Mouse (Mus musculus) heart, postnatal 25 days (tissue): ENCODE measurements around the gene Rpn1. TPM values are rescaled to one million over a fixed set of nuclear protein-coding genes. Genes with fewer than 3 reads are reported as not detected.

ENCODE experiments used
- DNase-seq: peaks from one replicate; pipeline ENCODE4 v3.0.0; 2022; ENCODE audit warnings: low spot score
- intact Hi-C: fragments of 180-260 bp; cut with DNase I; formaldehyde crosslinking; loops from one replicate; pipeline ENCODE4 v1.15.1; 2025
- total RNA-seq, 2 experiments: library from RNA; stranded (reverse); gene quantifications; 2 replicates each; pipeline ENCODE4 v1.2.3; 2021

Rpn1 gene
- total RNA-seq, 2 experiments from 2014 or later, result 95.7 to 115 TPM

DNA sequence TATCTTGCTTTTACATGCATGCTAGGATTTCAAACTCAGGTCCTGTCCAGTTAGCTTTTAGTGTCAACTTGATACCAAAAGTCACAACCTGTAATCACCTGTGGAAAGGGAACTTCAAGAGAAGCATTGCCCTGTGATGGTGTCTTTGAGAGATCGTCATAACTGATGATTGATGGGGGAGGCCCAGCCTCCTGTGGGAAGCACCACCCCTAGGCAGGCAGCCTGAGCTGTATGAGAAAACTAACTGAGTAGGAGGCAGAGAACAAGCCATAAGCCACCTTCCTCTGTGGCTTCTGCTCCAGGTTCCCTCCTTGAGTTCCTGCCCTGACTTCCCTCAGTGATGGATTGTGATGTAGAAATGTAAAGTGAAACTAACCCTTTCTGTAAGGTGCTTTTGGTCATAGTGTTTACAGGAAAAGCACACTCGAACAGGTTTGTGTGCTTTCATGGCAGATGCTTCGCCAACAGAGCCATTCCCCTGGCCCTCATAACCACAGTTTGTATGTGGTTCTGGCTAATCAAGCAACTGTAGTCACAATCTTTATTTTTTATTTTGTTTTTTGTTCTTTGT lies 20.1 kb upstream of the Rpn1 start:
- DNase-seq, result no peak
- intact Hi-C loops, result loop anchor here (2.0 kb wide), 1 partner anchor 19 kb away; the partner anchor contains the start of gene Rab7

DNA sequence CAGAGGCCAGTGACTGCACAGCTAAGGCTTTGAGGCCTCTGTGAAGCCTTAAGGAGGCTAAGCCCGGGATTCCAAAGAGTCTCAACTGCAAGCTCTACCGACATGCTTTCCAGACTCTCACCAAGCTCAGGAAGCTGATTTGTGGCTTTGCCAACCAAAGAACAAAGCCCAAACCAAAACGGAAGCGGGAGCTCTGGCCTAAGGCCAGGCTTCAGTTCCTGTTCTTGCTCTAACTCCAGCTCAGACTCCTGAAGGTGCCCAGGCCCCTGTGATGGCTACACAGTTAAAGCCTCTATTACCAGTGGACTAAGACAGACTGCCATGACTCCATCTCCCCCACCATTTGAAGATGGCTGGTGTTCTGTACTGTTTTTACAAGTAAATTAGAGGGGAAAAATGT lies 19.2 kb upstream of the Rpn1 start:
- intact Hi-C loops, result loop anchor here (2.0 kb wide), 1 partner anchor 20 kb away; the partner anchor contains the start of gene Rab7

GRCm38 (mm10) chr6:88065968-88066367 lies 18.3 kb upstream of the Rpn1 start:
- no peak for DNase-seq
- intact Hi-C loops, result loop anchor here (2.0 kb wide), 1 partner anchor 21 kb away; the partner anchor contains the start of gene Rab7

More for the DNA sequence above, 19.2 kb upstream of the Rpn1 start:
- peak; percentile 59 for DNase-seq

DNA sequence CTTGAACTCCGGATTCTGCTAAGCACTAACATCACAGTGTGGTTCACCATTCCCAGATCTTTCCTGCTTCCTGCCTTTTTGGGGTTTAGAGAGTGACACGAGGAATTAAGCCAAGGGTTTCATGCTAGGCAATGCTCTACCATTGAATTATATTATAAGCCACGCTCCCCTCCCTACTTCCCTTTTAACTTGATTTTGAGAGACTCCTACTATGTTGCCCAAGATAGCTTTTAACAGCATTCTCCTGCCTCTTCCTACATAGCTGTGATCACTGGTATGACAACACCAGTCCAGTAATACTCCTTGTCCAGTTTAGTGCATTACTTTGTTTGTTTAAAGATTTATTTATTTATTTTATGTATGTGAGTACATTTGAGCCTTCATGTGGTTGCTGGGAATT lies 16.6 kb upstream of the Rpn1 start:
- intact Hi-C loops, result no loop called here
- no peak for DNase-seq

GRCm38 (mm10) chr6:88068739-88069138 lies 15.5 kb upstream of the Rpn1 start:
- intact Hi-C loops, result no loop called here
- DNase-seq, result no peak

DNA sequence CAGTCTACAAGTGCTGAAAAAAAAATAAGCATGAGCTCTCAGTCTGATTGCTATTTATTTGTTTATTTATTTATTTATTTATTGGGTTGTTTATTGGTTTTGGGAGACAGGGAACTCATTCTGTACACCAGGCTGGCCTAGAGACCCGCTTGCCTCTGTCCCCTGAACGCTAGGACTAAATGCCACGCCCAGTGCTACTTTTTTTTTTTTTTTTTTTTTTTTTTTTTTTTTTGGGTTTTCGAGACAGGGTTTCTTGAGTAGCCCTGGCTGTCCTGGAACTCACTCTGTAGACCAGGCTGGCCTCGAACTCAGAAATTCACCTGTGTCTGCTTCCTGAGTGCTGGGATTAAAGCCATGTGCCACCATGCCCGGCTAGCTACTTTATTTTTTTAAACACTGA lies 13.8 kb upstream of the Rpn1 start:
- intact Hi-C loops, result loop anchor here (5.0 kb wide), 1 partner anchor 33 kb away; no protein-coding TSS in a partner anchor
- DNase-seq, result no peak

- intact Hi-C loops, result loop anchor here (5.0 kb wide), 1 partner anchor 34 kb away; no protein-coding TSS in a partner anchor
Observed at GRCm38 (mm10) chr6:88071216-88071615, 13.1 kb upstream of the Rpn1 start.

GRCm38 (mm10) chr6:88074752-88075554 lies 9.3 kb upstream of the Rpn1 start:
- peak; percentile 93 for DNase-seq
- intact Hi-C loops, result loop anchor here (2.0 to 5.0 kb wide), 4 partner anchors 38 to 188 kb away; partner anchors contain the start of genes Copg1 and Hmces

More at GRCm38 (mm10) chr6:88071216-88071615, 13.1 kb upstream of the Rpn1 start:
- no peak for DNase-seq

DNA sequence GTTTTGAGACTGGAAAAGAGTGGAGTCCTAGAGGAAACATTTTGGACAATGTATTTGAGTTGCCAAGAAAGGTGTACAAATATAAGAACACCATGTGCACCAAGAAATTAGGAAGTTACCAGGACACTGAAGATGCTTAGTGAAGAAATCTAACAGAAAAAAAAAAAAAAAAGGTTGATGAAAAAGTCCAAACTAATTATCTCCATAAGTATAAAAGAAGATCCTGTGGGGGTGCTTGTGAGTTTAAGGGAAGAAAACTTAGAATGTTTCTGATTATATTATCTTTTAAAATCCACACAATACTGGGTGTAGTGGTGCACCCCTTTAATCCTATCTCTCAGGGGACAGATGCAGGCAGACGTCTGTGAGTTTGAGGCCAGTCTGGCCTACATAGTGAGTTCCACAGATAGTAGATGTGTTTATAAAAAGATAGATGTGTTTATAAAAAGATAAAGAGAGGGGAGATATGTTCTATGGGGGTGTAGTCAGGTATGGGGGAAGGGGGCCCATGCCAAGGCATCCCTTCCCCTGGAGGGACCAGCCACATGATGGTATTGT lies 8.2 kb upstream of the Rpn1 start:
- intact Hi-C loops, result loop anchor here (2.0 to 5.0 kb wide), 3 partner anchors 65 to 189 kb away; partner anchors contain the start of genes Copg1 and Hmces

DNA sequence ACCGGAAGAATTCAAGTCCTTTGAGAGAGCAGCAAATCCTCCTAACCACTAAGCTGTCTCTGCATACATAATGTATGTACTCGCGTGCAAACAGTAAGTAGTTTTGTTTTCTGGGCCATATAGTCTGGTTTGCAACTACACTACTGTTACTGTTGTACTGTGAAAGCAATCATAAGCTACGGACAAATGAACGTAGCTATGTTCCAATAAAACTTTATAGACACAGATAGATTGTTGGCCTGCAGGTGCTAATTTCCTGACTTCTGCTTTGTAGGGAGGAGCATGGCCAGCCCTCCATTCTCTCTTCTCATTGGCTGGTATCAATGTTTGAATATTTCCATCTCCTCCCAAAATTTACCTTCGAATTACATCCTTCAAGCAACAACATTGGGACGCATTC lies 1.2 kb upstream of the Rpn1 start:
- intact Hi-C loops, result loop anchor here (5.0 kb wide), 1 partner anchor 36 kb away; the partner anchor contains the start of gene Rab7
- no peak for DNase-seq

More for the DNA sequence above, 8.2 kb upstream of the Rpn1 start:
- DNase-seq, result no peak

DNA sequence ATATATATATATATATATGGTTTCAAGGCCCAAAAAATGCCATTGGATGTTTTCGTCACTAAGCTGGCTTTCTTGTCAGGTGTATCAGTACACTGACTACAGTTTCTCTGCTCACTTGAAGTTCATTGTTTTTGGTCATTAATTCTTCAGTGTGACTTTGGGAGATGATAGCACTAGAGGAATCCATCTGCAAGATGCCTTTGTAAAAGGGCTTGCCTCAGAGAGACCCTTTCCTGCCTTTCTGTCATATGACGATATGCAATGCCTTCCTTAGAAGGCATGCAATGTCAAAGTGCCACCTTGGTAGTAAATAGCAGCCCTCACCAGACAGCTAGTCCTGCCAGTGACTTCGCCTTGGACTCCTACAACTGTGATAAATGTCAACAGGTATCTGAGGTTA lies 610 bp upstream of the Rpn1 start:
- DNase-seq, result no peak

GRCm38 (mm10) chr6:88088971-88089370 lies 4.7 kb downstream of the Rpn1 start:
- intact Hi-C loops, result no loop called here
- no peak for DNase-seq

More for the DNA sequence above, 610 bp upstream of the Rpn1 start:
- intact Hi-C loops, result loop anchor here (5.0 kb wide), 1 partner anchor 36 kb away; the partner anchor contains the start of gene Rab7

- no peak for DNase-seq
- intact Hi-C loops, result no loop called here
Observed at GRCm38 (mm10) chr6:88095377-88095776, 11.1 kb downstream of the Rpn1 start.

GRCm38 (mm10) chr6:88102096-88102495 lies 17.8 kb downstream of the Rpn1 start:
- DNase-seq, result no peak
- intact Hi-C loops, result loop anchor here (5.0 kb wide), 1 partner anchor 190 kb away; the partner anchor contains the start of gene Hmces

GRCm38 (mm10) chr6:88105783-88106611 lies 21.7 kb downstream of the Rpn1 start:
- intact Hi-C loops, result no loop called here
- peak; percentile 83 for DNase-seq

DNA sequence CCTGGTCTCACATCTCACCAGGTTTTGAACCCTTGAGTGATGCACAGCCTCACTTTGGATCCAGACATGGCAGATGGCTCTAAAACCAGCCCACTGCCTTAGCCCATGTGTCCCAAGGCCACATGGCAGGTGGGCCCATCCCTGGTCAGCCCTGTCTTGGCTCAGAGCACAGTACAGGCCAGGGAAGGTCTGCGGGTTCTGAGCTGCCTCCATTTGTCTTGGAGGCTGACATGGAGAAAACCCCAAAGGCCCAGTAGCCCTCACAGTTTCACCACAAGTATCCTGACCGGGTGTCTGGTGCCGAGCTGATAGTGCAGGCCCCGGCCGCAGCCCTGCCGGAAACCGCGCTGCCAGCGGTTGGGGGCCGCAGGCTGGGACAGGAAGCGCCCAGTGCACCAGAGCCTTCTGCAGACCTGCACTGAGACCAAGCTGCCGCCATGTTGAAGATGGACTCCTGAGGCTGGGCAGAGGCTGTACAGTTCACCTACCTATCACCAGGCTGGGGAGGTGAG lies 22.4 kb downstream of the Rpn1 start:
- intact Hi-C loops, result no loop called here

GRCm38 (mm10) chr6:88107661-88108535 lies 23.6 kb downstream of the Rpn1 start:
- intact Hi-C loops, result no loop called here
- DNase-seq, result no peak

More for the DNA sequence above, 22.4 kb downstream of the Rpn1 start:
- no peak for DNase-seq

DNA sequence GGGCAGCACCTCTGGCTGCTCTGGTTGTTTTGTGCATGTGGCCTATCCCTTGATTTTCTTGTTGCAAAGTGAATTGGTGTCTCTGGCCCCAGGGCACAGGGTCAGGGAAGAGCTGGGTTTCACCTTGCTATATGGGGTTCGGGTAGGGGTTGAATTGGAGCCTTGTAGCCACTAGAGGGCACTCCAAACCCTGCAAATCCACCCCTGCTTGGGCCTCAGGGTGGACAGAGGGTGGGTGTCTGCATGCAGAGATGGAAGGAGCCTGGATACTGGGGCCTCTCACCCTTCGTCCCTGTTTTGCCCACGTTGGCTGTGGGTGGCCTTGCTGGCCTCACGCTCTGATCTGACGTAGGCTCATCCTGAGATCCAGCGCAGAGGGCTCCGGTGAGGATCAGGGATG lies 28.9 kb downstream of the Rpn1 start:
- intact Hi-C loops, result loop anchor here (1.0 to 5.0 kb wide), 3 partner anchors 208 to 389 kb away; no protein-coding TSS in a partner anchor
- DNase-seq, result no peak
